Mouse (Mus musculus) gastrocnemius, postnatal 14 days (tissue): ENCODE data around the gene Bcl2l13. TPM values are rescaled to one million over a fixed set of nuclear protein-coding genes. Genes with fewer than 3 reads are reported as not detected.

Experiments
- DNase-seq: peaks from one replicate; pipeline ENCODE4 v3.0.0; 2021; ENCODE audit warnings: mixed read lengths
- intact Hi-C: fragments of 180-260 bp; cut with DNase I; formaldehyde crosslinking; loops from one replicate; pipeline ENCODE4 v1.15.1; 2025; ENCODE audit warnings: low total_unique reads
- microRNA-seq, 2 experiments: library from miRNA; unstranded; fragments of <30 nt; microRNA quantifications; one replicate each; pipeline ENCODE4 v1.2.0; 2021
- total RNA-seq, 2 experiments: library from RNA; stranded (reverse); gene quantifications; 2 replicates each; pipeline ENCODE4 v1.2.3; 2021

The Bcl2l13 gene
- total RNA-seq, 2 experiments from 2014 or later, result 44.3 to 49.2 TPM

GRCm38 (mm10) chr6:120941575-120941974 is 105.6 kb downstream of the Bcl2l13 start:
- DNase-seq, result no peak
- intact Hi-C loops, result no loop called here

Small RNAs within 50 kb of the gene (microRNA-seq; reads per million reads assigned to microRNA genes)
- gene Gm25193, result 0 reads per million in 2 experiments

Other genes starting within 250 kb of the Bcl2l13 start
- 10 to 100 TPM; 10.2 to 11.0 TPM for gene Cecr2, start 169.8 kb upstream of the Bcl2l13 start, total RNA-seq
- under 1 TPM; 0.10 to 0.11 TPM for gene Slc25a18, start 62.6 kb upstream of the Bcl2l13 start, total RNA-seq
- 100 to 1,000 TPM; 124 to 125 TPM for gene Atp6v1e1, start 13.4 kb upstream of the Bcl2l13 start, total RNA-seq
- 1 to 10 TPM; 1.8 to 2.3 TPM for gene Bid, start 80.6 kb downstream of the Bcl2l13 start, total RNA-seq